Mouse (Mus musculus): ENCODE data around the gene Zeb2.

GRCm38 (mm10) chr2:45097969-45098368 lies 19.2 kb downstream of the Zeb2 start:
- TF ChIP-seq CTCF (IDR thresholded peaks at IDR 0.05; ENCODE audit: control insufficient read depth, insufficient read depth, insufficient read length), result no peak
- no peak for TF ChIP-seq USF1 (IDR thresholded peaks at IDR 0.05; ENCODE audit: low read depth)
- TF ChIP-seq MAX (IDR thresholded peaks at IDR 0.05), result no peak
- TF ChIP-seq CEBPB (IDR thresholded peaks at IDR 0.05; ENCODE audit: low read depth), result no peak
- no peak for TF ChIP-seq FOSL1 (IDR thresholded peaks at IDR 0.05; ENCODE audit: insufficient read depth, low read length, poor library complexity, severe bottlenecking)
- TF ChIP-seq MYOD1 (IDR thresholded peaks at IDR 0.05; ENCODE audit: control insufficient read depth, insufficient read length, low read depth), result no peak

Measured in C2C12 (cell line).